Mouse (Mus musculus) ZHBTc4 (cell line): ENCODE data around the gene Rem1.

Experiments used
- DNase-seq: peaks from one replicate; pipeline ENCODE4 v3.0.0-alpha.2; 2011; ENCODE audit warnings: low read depth, low spot score

Rem1 gene

DNA sequence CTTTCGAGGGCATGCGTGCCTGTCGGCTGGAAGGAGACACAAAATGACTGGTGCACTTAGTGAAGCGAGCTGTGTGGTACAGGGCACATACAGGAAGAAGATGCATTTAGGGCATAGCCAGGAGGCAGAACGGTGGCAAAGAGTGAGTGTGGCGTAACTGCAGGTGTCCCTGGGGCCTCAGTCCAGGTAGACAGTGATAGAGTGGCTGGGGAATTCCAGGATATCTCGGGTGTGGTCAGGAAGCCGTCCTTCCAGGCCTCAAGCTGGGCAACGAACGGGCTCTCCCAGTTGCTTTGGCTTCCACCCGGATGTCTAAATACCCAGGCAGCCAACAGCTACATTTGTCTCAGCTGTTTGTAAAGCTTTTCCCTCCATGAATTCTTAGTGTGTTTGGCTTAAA is 47.4 kb downstream of the Rem1 start:
- no peak for DNase-seq

DNA sequence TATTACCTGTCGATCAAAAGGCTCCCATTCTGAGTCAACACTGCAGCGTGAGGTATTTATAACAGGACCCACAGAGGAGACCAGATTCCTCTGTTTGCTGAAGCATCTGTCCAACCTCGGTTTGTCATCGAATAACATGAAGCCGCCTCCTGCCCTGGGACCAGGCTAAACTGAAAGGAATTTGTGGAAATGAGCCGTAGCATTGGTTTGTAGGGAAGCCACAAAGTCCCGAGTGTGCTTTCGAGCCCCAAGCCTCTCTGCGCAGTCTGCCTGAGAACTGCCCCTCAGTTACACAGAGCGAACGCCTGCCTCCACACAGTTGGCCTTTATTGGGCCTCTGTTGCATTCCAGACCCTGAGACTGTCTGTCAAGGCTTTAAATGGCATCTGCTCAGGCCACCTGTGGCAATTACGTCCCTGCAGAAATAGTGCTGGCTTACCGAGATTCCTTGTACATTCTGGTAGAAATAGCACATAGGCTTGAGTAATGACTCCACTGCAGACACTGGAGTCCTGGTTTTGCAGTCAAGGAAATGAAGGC is 48.6 kb downstream of the Rem1 start:
- no peak for DNase-seq

DNA sequence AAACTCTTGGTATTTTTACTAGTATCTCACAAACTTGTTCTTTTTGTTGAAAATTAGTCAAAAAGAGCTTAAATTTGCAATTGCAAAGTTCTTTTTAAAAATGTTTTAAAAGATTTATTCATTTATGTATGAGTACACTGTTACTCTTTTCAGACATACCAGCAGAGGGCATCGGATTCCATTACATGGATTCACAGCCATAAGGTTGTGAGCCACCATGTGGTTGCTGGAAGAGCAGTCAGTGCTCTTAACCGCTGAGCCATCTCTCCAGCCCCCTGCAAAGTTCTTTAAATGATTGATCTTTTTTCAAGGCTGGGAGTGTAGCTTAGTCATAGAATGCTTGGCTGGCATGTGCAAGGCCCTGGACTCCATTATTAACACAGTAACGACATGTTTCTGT is 51.6 kb downstream of the Rem1 start:
- peak; percentile 53 for DNase-seq

DNA sequence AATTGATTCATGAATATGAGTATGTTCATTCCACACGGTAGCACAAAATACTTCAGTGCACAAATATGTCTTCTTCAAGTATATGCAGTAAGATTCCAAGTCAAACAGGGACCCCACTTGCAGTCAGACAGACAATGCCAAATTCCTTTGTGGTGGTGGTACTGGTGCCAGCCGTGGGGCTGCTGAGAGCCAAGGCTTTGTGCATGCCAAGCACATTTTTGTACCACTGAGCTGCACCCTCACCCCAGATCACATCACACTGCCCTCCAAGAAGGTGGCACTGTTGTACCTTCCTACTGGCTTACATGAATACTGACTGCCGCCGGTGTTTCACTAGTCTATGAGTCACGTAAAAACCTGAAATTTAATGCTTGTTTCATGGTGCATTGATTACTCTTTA is 52.2 kb downstream of the Rem1 start:
- no peak for DNase-seq

DNA sequence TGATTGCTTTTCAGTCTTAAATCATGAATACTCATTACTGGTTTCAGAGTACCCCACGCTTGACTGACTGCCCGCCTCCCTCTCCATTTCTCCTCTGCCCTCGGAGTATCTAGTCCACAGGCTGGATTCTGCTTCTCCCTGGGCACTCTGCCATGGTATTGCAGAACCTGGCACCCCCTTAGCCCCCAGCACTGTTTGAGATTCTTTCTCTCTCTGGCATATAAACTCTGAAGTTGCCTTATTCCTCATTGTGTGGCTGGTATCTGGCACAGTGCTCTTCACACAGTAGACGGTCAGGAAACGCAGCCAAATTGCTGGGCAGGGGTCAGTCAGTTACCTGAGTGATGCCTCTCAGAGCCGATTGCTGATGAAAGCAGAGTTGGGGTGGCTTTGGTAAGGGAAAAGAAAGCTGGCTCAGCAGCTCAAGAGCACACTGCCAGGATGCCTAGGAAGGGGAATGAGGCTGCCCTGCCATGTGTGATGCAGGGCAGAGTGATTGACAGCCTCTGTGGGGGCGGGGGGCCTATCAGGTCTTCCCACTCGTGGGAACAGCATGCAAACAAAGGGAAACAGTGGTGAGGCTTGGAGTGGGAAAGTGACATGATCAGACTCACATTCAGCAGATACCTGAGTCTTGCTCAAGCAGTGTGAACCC is 53.1 kb downstream of the Rem1 start:
- DNase-seq, result no peak

DNA sequence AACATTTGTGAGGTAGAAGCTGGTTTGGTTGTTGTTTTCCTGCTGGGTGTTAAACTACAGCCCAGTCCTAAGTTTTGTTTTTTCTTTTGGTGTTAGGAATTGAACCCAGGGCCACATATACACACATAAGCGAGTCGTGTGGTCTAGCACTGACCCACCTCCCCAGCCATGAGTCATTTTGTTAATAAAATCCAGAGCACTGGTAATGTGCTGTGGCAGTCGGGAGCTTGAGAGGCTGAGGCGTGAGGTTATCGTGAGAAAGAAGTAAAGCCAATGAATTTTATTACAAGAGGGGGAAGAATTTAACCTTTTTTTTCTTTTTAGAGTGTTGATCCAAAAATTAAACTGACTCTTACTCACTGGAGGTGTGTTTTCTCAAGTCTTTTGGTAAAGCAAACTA is 56.3 kb downstream of the Rem1 start:
- no peak for DNase-seq
